Mouse (Mus musculus) adrenal gland (tissue): ENCODE measurements around the gene Nr0b2.

Experiments used
- intact Hi-C: fragments of 180-260 bp; cut with DNase I; formaldehyde crosslinking; loops from one replicate; pipeline ENCODE4 v1.15.1; 2025
- long read RNA-seq, 2 experiments: library from polyadenylated mRNA; unstranded; transcript quantifications; one replicate each; pipeline ENCODE4 v2.0.0; 2020; ENCODE audit warnings: borderline replicate concordance in 1 of 2; ENCODE audit not compliant: insufficient replicate concordance in 1 of 2

The Nr0b2 gene
- long read RNA-seq, experiment 1, transcript Nr0b2-201 (2 exons, 1,132 nt) = major isoform, 107 of 117 reads
- long read RNA-seq, experiment 1, partial matches to known transcripts = 0 of 117 reads
- long read RNA-seq, experiment 1, other reads (novel, unspliced or antisense) = 10 of 117 reads
- long read RNA-seq, experiment 2, transcript Nr0b2-201 (2 exons, 1,132 nt) = major isoform, 75 of 85 reads
- long read RNA-seq, experiment 2, partial matches to known transcripts = 0 of 85 reads
- long read RNA-seq, experiment 2, other reads (novel, unspliced or antisense) = 10 of 85 reads

DNA sequence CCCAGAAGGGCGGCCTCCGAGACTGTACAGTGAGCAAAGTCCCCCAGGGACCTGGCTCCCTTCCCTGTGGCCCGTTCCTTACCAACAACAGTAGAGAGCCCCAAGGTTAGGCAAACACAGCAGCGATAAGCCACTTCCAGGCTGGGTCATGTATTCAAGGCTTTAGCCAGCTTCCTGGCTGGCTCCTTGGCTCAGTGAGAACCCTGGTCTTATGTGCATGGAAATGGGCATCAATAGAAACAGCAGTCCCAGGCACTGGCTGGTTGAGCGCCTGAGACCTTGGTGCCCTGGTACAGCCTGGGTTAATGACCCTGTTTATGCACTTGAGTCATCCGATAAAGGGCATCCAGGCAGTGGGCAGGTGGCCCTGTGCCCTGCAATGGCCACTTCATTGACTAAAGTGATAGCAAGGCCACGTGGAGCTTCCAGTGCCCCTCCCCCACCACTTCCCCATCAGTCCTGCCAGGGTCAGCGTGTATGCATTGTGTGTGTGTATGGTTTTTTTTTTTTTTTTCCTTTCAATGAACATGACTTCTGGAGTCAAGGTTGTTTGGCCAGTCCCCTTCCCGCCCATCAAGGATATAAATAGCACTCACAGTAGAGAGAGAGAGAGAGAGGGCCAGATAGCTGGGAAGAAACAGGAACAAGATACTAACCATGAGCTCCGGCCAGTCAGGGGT is at the start of gene Nr0b2:
Gene Nr0b2 (plus strand): TSS at position 609 of the 680 bp plus-strand sequence.
- intact Hi-C loops = no loop called here

DNA sequence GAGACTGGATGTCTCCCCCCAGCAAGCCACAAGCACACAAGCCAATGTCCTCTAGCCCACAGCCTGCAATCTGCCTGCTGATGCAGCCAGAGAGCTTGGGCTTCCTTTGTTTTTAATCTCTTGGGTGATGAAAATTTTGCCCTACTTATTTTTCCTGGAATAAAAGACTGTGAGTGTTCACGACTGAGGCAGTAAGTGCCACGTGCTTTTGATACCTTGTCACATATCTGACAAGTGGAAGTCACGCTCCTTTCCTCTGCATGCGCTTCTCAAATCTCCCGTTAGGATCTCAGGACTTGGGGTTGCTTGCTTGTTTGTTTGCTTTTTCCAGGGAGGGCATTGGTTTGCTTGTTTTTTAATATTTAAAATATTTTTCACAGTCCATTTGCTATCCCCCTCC is 48.9 kb upstream of the Nr0b2 start:
- intact Hi-C loops = no loop called here

DNA sequence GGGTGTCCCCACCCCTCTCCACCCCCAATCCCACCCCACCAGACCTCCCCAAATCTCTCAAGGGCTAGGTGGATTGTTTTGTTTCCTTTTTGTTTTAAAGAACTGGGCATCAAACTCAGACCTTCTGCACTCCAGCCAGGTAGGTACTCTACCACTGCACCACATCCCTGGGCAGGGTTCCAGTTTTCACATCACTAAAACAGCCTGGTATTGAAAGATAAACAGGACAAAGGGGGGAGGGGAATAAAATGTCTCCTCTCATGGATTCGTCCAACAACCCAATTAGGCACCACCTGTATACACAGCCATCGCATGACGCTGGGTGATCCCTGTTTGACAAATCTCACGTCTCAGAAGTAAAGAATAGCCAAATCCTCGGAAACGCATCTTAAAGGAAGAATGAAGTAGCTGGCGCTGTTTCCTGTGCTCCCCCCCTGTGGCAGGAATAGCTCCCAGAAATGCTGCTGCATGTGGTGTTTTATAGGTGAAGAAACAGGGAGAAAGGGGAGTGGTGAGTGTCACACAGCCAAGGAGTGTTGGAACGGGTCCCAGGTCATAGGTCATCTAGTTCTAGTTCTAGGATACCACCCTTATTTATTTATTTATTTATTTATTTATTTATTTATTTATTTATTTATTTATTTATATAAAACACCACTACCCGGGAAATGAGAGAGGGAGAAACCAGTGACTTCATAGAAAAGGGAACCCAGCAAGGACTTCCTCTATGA is 48.3 kb upstream of the Nr0b2 start:
- intact Hi-C loops = no loop called here

DNA sequence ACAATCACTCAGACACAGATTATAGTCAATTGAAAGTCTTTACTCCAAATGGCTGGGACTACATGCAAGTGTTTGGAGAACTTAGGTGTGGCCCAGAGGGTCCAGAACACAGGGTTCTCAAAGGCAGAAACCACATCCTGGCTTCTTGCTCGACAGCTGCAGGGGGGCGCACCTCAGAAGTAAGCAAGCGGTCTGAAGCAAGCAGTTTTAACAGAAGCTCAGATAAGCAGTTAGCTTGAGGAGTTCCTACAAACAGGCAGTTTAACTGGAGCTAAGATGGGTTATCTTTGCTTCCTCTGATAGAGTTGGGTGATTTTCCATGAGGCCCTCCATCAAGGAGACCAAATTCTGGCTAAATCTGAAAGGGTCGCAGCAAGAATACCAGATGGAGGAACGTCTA is 46.6 kb upstream of the Nr0b2 start:
- intact Hi-C loops = no loop called here

DNA sequence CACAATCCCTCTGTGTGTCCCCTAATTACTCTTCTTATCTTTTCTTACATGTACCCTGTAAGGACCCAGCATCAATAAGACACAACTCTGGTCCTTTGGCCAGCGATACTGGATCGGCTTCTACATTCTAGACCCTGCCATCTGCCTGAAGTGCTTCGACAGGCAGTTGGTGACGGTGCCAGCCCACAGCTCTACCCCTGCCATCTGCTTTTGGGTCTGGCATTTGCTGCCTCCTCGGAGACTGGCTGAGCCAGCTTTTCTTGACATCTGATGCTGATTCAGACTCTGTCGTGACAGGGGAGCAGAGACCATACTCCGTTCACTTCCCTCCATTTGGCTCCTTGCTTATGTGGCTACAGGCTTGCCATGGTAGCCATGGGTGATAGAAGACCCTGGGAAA is 44.2 kb upstream of the Nr0b2 start:
- intact Hi-C loops = no loop called here

DNA sequence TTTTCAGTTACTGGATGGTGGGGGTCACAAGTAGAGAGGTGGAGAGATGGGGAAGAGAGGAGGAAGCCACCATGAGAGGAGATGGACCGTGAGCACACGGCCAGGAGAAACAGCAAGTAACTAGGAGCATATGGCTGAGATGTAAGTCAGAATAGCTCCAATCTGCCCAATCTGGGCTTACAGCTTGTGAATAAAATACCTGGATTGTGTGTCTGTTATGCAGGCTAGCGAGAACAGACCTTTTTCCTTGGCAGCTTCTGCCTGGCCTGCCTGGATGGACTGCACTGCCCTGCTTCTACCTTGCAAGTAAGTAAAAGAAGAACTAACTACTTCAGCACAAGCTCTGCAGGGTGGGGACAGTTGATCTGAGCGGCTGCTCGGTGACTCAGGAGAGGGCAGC is 42.1 kb upstream of the Nr0b2 start:
- intact Hi-C loops = loop anchor here (5.0 kb wide), 2 partner anchors 34 to 89 kb away; no protein-coding TSS in a partner anchor

DNA sequence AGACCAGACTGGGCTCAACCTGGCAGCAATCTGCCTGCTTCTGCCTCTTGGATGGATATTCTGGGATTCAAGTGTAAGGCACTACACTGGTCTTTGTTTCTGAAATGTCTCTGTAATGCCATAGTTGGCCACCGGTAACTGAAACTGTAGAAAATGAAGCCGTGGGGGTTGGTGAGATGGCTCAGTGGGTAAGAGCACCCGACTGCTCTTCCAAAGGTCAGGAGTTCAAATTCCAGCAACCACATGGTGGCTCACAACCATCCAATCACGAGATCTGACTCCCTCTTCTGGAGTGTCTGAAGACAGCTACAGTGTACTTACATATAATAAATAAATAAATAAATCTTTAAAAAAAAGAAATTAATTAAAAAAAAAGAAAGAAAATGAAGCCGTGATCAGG is 40.7 kb upstream of the Nr0b2 start:
- intact Hi-C loops = loop anchor here (5.0 kb wide), 2 partner anchors 35 to 90 kb away; no protein-coding TSS in a partner anchor

DNA sequence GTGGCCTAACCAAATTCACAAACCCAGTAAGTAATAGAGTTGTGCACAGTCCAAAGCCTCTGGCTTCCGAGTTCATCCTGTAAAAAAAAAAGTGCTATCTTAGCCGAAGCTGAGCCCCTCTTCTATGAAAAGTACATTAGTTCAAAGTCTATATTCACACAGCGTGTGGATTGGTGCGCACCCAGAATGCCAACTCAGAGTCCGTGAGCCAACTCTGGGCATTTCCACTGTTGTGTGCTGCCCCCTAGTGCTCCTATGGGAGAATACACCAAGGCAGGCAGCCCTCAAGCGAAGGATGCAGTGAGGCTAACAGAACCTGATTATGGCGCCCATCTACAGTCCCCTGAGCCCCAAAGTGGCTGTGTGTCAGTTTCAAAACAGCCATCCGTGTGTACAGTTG is 40.2 kb upstream of the Nr0b2 start:
- intact Hi-C loops = loop anchor here (5.0 kb wide), 2 partner anchors 36 to 91 kb away; no protein-coding TSS in a partner anchor

DNA sequence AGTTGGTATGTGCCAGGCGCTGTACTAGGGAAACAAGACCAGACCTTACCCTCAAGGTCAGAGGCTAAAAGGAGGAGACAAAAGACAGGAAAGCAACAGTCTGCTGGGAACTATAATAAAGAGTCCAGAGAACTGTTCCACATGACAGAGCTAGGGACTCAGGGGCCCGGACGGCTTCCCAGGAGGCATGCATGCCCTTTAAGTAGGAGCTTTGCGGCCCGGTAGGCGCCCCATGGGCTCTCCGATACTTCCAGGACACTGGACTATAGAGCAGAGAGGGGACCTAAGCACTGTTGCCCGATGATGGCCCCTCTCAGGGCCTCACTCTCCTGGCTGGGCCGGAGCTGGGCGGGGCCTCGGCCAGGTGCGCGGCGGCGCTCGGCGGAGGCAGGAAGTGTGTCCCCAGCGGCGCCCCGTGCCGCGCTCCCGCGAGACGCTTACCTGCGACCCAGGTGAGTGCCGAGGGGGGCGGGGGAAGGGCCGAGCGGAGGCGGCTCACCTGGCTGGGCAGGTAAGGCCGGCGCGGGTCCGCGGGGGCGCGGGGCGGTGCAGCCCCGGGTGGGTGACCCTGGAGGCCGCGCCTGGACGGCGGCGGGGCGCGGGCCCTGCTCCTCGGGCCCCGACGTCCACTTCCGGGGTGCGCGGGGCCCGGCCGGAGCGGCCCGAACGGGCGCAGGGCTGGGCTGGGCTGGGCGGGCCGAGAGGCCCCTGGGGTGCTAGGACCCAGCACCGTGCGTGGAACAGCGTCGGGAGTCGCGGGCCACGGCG is 34.4 kb upstream of the Nr0b2 start, which contains the start of gene Kdf1:
Gene Kdf1 (plus strand): TSS at position 363 of the 768 bp plus-strand sequence.
- intact Hi-C loops = no loop called here

DNA sequence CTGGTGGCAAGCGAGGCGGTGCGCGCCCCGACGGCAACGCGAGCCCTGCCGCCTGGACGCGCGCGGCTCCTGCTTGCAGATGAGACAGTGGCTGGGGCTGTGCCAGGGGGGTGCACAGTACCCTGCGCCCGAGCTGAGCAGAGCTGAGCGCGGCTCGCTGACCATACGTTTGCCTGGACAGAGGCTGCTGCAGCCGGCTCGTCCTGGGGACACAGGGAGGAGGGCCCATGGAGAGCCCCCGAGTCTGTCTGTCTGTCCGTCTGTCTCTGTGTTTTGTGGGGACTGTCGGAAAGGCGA is 33.9 kb upstream of the Nr0b2 start:
- intact Hi-C loops = no loop called here

DNA sequence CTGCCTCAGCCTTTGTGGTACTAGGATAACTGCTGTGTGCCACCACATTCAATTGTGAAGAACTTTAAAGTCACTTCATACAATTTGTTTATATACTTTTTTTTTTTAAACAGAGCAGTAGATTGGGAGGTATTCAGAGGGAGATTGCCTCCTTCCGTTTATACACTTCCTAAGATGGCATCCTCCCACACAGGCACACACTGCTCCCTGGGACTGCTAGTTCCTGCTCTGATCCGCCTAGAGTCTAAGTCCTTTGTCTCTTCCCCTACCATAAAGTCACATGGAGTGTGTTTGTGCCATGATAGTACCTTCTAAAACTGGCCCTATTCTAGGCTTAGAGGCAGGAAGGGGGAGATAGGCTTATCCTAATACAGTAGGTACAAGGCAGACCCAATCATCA is 31.7 kb upstream of the Nr0b2 start:
- intact Hi-C loops = no loop called here

DNA sequence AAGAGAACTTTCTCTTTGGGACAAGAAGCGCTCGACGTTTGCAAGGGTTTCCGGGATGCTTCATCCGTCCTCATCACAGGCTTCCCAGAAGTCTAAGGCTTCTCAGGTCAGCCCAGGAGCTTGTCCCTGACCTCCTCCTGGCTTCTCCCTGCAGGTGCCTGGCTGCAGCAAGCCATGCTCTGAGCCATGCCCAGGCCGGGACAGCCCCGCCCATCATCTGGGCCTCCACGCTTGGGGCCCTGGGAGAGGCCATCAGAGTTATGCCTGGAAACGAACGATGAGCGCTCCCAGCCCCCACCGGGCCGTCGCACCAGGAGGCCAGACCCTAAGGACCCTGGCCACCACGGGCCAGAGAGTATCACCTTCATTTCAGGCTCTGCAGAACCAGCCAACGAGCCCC is 25.4 kb upstream of the Nr0b2 start:
- intact Hi-C loops = no loop called here

DNA sequence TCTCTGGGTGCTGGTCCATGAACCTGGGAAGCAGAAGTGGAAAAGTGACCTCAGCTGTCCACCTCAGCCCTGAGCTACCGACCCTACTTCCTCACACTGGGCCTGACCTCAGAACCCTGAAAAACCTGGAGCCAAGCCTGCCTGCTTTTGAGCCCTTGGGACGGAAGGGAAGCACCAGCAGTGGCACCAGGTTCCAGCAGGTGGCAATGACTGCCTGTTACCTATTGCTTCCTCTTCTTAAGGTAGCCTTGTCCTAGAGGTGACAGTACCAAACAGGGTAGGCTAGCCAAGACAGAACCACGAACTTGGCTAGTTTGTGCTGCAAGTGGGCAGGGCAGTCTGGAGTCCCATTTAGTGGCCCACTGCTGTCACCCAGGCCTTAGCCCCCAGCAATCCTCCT is 20.4 kb upstream of the Nr0b2 start:
- intact Hi-C loops = no loop called here

DNA sequence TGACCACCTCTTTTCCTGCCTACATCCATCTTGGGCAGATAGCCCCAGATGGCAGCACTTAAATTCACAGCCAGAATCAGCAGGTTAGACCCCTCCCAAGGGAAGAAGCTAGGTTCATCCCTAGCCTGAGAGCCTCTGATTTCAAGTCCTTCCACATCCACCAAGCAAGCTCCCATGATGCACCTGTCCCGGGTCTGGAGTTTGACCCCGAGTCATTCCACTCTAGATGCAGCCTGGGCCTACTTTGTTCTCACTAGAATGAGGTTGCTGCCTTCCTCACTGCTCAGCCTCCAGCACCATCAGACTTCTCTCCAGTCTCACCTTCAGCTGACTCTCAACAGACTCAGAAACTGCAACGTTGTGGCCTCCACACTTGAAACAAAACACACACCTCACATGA is 17.1 kb upstream of the Nr0b2 start:
- intact Hi-C loops = no loop called here

DNA sequence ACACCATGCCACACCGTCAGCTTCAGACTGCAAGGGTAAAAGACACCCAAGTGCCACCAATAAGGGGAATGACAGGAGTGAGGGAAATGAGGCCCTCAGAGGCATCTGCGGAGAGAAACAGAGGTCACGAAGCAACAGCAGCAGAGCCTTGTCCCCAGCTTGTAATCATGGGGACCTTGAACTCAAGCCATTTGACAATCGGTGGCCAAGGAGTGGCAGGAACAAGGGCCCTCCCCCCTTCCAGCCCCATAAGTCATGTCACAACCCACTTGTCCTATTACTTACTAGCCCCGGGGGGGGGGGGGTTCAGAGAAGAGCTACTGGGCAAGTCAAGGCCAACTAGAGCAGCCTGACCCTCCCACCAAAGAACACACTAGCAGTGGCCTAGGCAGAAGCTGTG is 16.5 kb upstream of the Nr0b2 start:
- intact Hi-C loops = no loop called here

DNA sequence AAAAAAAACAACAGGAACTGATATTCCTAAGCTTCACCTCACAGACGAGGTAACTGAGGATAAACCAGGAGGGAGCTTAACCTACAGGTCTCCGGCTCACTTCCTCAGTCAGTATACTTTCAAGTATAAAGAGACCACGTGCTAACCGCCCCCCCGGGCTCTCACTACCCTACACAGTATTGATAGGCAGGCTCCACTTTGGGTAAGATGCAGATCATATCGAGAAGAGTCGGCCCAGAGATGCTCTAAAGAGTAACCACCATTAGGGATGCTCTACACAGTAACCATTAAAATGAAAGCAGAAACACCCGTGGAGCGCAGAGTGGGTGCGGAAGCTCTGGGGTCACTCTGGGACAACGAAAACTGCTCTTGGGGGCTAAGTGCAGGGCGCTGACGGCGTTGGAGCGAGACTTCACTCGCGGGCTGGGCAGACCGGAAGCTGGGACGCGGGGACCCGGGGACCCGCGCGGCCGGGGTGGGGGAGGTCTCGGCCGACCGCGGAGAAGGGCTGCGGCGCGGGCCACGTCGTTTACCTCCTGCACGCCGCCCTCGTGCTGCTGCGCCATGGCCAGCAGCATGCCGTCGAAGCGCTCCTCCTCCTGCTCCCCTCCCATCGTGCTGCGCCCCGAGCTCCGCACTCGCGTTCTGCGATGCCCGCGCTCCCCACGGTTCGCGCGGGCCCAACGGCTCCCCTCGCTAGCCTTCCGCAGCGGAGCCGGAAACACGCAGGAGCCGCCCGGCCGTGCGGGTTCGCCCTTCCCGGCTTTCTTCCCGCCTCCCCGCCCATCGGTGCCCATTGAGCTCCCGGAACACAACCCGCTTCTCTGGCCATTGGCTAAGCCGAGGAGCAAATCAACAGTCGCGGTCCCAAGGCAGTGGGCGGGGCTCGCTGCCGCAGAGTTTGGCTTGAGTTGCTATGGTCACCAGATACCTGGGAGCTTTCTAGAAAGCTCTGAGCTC is 7.6 kb upstream of the Nr0b2 start, which contains the start of gene Nudc:
Gene Nudc (minus strand): TSS at position 725 of the 960 bp plus-strand sequence.
- intact Hi-C loops = no loop called here

DNA sequence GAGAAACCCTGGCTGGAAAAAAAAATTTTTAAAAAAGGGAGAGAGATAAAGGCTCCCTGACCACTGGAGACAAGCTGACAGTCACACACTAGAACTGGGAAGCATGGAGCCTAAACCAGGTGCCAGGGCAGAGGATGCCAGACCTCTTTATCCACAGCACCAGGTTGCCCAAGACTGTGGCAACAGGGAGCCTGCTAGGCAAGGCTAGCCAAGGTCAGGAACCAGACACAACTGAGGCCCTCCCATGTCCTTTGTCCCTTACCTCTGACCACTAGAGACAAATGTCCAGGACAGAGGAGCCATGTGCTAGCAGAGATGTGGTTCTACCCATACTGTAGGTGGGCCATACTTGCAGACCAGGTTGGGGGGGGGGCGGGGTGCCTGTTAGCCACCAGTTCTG is 1.1 kb upstream of the Nr0b2 start:
- intact Hi-C loops = no loop called here

DNA sequence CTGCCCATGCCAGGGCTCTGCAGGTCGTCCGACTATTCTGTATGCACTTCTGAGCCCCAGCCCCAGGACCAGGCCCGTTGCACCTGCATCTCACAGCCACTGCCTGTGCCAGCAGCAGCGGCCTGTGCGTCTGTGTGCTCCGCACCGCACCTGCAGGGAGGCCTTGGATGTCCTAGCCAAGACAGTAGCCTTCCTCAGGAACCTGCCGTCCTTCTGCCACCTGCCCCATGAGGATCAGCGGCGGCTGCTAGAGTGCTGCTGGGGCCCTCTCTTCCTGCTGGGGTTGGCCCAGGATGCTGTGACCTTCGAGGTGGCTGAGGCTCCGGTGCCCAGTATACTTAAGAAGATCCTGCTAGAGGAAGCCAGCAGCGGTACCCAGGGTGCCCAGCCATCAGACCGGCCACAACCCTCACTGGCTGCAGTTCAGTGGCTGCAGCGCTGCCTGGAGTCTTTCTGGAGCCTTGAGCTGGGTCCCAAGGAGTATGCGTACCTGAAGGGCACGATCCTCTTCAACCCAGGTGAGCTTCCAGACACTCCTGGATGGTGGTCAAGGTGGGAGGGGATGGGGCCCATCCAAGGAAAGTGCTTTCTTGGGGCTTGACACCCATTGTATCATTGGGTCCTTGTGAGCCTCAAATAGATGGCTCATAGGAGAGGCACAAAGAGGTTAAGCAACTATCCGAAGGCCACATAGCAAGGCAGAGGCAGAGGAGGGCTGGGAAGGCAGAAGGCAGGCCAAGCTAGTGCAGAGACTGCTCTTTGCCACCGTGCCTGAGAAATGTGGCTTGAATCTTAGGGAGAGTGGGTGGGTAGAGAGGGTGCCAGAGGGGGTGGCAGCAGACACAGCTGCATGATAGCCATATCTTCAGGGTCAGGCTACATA is 513 bp downstream of the Nr0b2 start:
- intact Hi-C loops = no loop called here

DNA sequence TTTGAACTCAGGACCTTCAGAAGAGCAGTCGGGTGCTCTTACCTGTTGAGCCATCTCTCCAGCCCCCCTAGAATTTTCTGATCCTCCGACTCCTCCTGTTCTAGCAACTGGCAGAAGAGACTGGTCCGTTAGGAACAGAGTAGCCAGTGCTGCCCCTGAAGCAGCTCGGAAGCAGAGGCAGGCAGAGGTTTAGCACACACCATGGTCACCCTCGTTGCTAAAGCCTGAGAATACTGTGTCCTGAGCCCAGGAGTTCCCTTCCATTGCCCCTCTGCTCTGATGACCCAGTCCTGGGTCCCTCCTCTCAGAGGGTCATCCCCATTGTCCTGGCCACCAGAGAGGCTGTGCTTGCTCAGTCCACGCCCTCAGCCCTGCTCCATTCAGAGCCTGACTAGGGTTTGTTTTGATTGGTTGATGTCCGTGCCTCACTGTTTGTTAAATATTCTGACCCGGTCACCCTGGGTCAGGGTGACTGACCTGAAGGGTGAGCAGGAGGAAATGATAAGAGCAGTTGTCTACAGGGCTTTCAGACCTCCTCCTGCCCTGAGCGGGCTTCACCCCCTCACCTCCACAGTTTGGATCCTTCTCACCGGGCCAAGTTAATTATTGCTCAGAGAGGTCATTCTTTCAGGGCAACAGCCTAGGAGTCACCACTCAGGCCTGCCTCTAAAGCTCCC is 4.0 kb downstream of the Nr0b2 start:
- intact Hi-C loops = no loop called here
